Comparison of ENCODE assay signal across 8 mouse cellular contexts in the genomic region with DNA sequence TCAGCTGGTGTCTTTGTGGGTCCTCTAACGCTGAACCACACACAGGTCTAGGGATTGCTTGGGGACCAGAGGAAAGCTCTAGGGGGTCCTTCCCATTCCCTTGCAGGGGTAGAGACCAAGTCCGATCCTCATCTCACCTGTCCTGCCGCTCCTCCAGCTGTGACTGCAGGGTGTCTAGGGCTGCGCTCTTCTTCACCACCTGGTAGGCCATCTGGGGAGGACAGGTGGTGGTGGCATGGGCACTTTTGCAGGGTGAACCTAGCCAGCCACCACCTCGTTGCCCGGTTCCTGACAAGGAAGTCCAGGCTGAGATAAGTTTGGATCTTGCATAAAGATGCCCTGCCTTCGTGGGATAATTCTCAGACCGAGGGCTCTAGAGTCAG. TPM values are rescaled to one million over a fixed set of nuclear protein-coding genes. Genes with fewer than 3 reads are reported as not detected.
DNase-seq lines count a peak whose midpoint lies in the region; ATAC-seq and TF ChIP-seq lines count a peak whose summit lies in the region.

No protein-coding gene starts in this region.

- H3K27me3 ChIP-seq in embryonic facial prominence, embryonic 14.5 days (replicated peaks; ENCODE audit: control insufficient read depth, insufficient read depth, low read length) = peaks cover 6% of the 10 kb centered on the region; the same call in 1 of the 2 replicates
- H3K27me3 ChIP-seq in limb, embryonic 11.5 days (ENCODE audit: control insufficient read depth, insufficient read depth, low read length) = 0 out of 2 replicates have a peak, but pooled peaks cover 2% of the 10 kb centered on the region

- no peaks in the 10 kb centered on the region for H3K9me3 ChIP-seq in embryonic facial prominence, embryonic 14.5 days (ENCODE audit: control insufficient read depth, low read length)
- no peaks in the 10 kb centered on the region for H3K9me3 ChIP-seq in limb, embryonic 11.5 days (ENCODE audit: control insufficient read depth, low read length)

- ATAC-seq in embryonic facial prominence, embryonic 14.5 days (ENCODE audit: low read depth) = no peak
- peak; percentile 36; the same call in 1 of the 2 replicates for ATAC-seq in limb, embryonic 11.5 days (ENCODE audit: insufficient number of reproducible peaks, low FRiP score, low TSS enrichment, low read depth)

- 22% methylated on average over 8 of the region's 8 CpGs for WGBS in embryonic facial prominence, embryonic 14.5 days
- 27% methylated on average over 8 of the region's 8 CpGs for WGBS in limb, embryonic 11.5 days
- WGBS in olfactory bulb, adult 2 months = 27% methylated on average over 8 of the region's 8 CpGs

- H3K9ac ChIP-seq in embryonic facial prominence, embryonic 14.5 days (ENCODE audit: low read depth, low read length) = peak overlapping the region; percentile 52
- H3K9ac ChIP-seq in limb, embryonic 11.5 days (ENCODE audit: low read length) = peak overlapping the region; percentile 41

- DNase-seq in left cerebral cortex, adult 2 months (ENCODE audit: extremely low spot score in 1 of 2, low spot score in 2 of 2) = no peak
- DNase-seq in left cerebral cortex, postnatal 14 days (ENCODE audit: low spot score in 2 of 2) = no peak
- DNase-seq in embryonic facial prominence, embryonic 14.5 days (ENCODE audit: low spot score) = no peak
- no peak for DNase-seq in limb, embryonic 11.5 days (ENCODE audit: low spot score)
- DNase-seq in layer of hippocampus, postnatal 14 days (ENCODE audit: low spot score in 2 of 2) = no peak
- DNase-seq in ovary, postnatal 14 days (ENCODE audit: low spot score) = no peak
- DNase-seq in testis, postnatal 10 days (ENCODE audit: low spot score) = no peak

- no peak for TF ChIP-seq POLR2A in olfactory bulb, adult 2 months (IDR thresholded peaks at IDR 0.05; ENCODE audit: insufficient read depth, low read depth, low read length)

- H3K36me3 ChIP-seq in embryonic facial prominence, embryonic 14.5 days (ENCODE audit: control insufficient read depth, insufficient read depth, low read length) = 0 out of 2 replicates have a peak, but pooled peaks cover 8% of the 10 kb centered on the region
- no peaks in the 10 kb centered on the region for H3K36me3 ChIP-seq in limb, embryonic 11.5 days (ENCODE audit: control insufficient read depth, insufficient read depth, low read length)

- peak overlapping the region; percentile 51 for H3K4me3 ChIP-seq in left cerebral cortex, adult 2 months
- H3K4me3 ChIP-seq in embryonic facial prominence, embryonic 14.5 days (ENCODE audit: low read depth, low read length) = peak overlapping the region; percentile 34
- peak overlapping the region; percentile 18 for H3K4me3 ChIP-seq in limb, embryonic 11.5 days (ENCODE audit: low read depth, low read length)
- H3K4me3 ChIP-seq in olfactory bulb, adult 2 months (ENCODE audit: insufficient read depth, low read depth, low read length) = peak overlapping the region; percentile 34

- peak overlapping the region; percentile 68 for H3K4me2 ChIP-seq in embryonic facial prominence, embryonic 14.5 days (ENCODE audit: low read depth, low read length)
- peak overlapping the region; percentile 48 for H3K4me2 ChIP-seq in limb, embryonic 11.5 days (ENCODE audit: low read depth, severe bottlenecking)

- no peak for TF ChIP-seq CTCF in left cerebral cortex, adult 2 months (IDR thresholded peaks at IDR 0.05)
- no peak for TF ChIP-seq CTCF in olfactory bulb, adult 2 months (IDR thresholded peaks at IDR 0.05; ENCODE audit: insufficient read depth, low read depth, low read length)

- intact Hi-C loops in left cerebral cortex, adult 2 months (cut with DNase I) = no loop called here
- intact Hi-C loops in left cerebral cortex, postnatal 14 days (cut with DNase I) = no loop called here

- H3K4me1 ChIP-seq in embryonic facial prominence, embryonic 14.5 days (ENCODE audit: control insufficient read depth, insufficient read depth, low read length) = peaks cover 11% of the 10 kb centered on the region; the same call in 1 of the 2 replicates
- peaks cover 15% of the 10 kb centered on the region for H3K4me1 ChIP-seq in limb, embryonic 11.5 days (ENCODE audit: control insufficient read depth, insufficient read depth, low read length)
- peaks cover 21% of the 10 kb centered on the region for H3K4me1 ChIP-seq in olfactory bulb, adult 2 months (ENCODE audit: control insufficient read depth, insufficient read depth, low read length)

- H3K27ac ChIP-seq in left cerebral cortex, adult 2 months = peak overlapping the region; percentile 42
- no peak overlapping the region for H3K27ac ChIP-seq in embryonic facial prominence, embryonic 14.5 days (replicated peaks; ENCODE audit: low read depth, low read length)
- H3K27ac ChIP-seq in limb, embryonic 11.5 days (replicated peaks; ENCODE audit: low read depth, low read length) = no peak overlapping the region
- H3K27ac ChIP-seq in olfactory bulb, adult 2 months (ENCODE audit: insufficient read depth, low read depth, low read length) = peak overlapping the region; percentile 18; the same call in 1 of the 2 replicates

RNA-seq across cellular contexts. Expression of a gene that starts 5.0 kb away (rescaled TPM):
- total RNA-seq in left cerebral cortex, adult 2 months (2021) = 10 to 100 TPM; 67.5 to 67.8 TPM
- total RNA-seq in left cerebral cortex, postnatal 14 days (2021) = 10 to 100 TPM; 53.7 to 60.3 TPM
- 9.7 and 10.5 TPM in 2 replicates for polyA plus RNA-seq in embryonic facial prominence, embryonic 14.5 days (2014; fragmentation: Nextera tagmentation; extraction: Ambion mirVana)
- polyA plus RNA-seq in limb, embryonic 11.5 days (2014; fragmentation: Nextera tagmentation; extraction: Ambion mirVana) = 14.9 and 17.7 TPM in 2 replicates
- polyA plus RNA-seq in olfactory bulb, adult 2 months (2012; ENCODE audit: insufficient read depth, insufficient read length, low replicate concordance, missing spikeins) = not detected in 2 replicates
- total RNA-seq in layer of hippocampus, postnatal 14 days (2021) = 10 to 100 TPM; 37.0 to 40.1 TPM

RNA-seq across cellular contexts. Expression of a gene that starts 19.9 kb away (rescaled TPM):
- total RNA-seq in left cerebral cortex, adult 2 months (2021) = 10 to 100 TPM; 81.7 to 84.3 TPM
- total RNA-seq in left cerebral cortex, postnatal 14 days (2021) = 10 to 100 TPM; 31.4 to 32.2 TPM
- polyA plus RNA-seq in embryonic facial prominence, embryonic 14.5 days (2014; fragmentation: Nextera tagmentation; extraction: Ambion mirVana) = 21.2 and 21.5 TPM in 2 replicates
- polyA plus RNA-seq in limb, embryonic 11.5 days (2014; fragmentation: Nextera tagmentation; extraction: Ambion mirVana) = 15.4 and 17.8 TPM in 2 replicates
- polyA plus RNA-seq in olfactory bulb, adult 2 months (2012; ENCODE audit: insufficient read depth, insufficient read length, low replicate concordance, missing spikeins) = not detected in 2 replicates
- 10 to 100 TPM; 14.2 to 18.3 TPM for total RNA-seq in layer of hippocampus, postnatal 14 days (2021)

RNA-seq across cellular contexts. Expression of a gene that starts 50.9 kb away (rescaled TPM):
- total RNA-seq in left cerebral cortex, adult 2 months (2021) = 10 to 100 TPM; 16.6 to 22.1 TPM
- total RNA-seq in left cerebral cortex, postnatal 14 days (2021) = 10 to 100 TPM; 13.9 to 17.9 TPM
- 75.5 and 82.3 TPM in 2 replicates for polyA plus RNA-seq in embryonic facial prominence, embryonic 14.5 days (2014; fragmentation: Nextera tagmentation; extraction: Ambion mirVana)
- polyA plus RNA-seq in limb, embryonic 11.5 days (2014; fragmentation: Nextera tagmentation; extraction: Ambion mirVana) = 14.3 and 16.6 TPM in 2 replicates
- not detected in 2 replicates for polyA plus RNA-seq in olfactory bulb, adult 2 months (2012; ENCODE audit: insufficient read depth, insufficient read length, low replicate concordance, missing spikeins)
- 10 to 100 TPM; 18.1 to 22.4 TPM for total RNA-seq in layer of hippocampus, postnatal 14 days (2021)

Comparison
In these comparisons a context has a peak if more than half of its experiments do, and no peak if none do; other contexts are left out.
1. H3K27ac ChIP-seq: peak in left cerebral cortex, adult 2 months (single experiment) and olfactory bulb, adult 2 months (single experiment); none in embryonic facial prominence, embryonic 14.5 days (single experiment) and limb, embryonic 11.5 days (single experiment).
2. Peak in every context shown above with its lines, with median percentiles within 50 percentile points of each other: H3K4me3 ChIP-seq.